Mouse (Mus musculus) adrenal gland, adult 2 months (tissue): Measurements from ENCODE around the gene Gm20425. TPM values are rescaled to one million over a fixed set of nuclear protein-coding genes. Genes with fewer than 3 reads are reported as not detected.
"Not testable (repeated sequence)": the region's sequence is repeated elsewhere in the genome, so short reads cannot be mapped to it uniquely, and the experiment has no call there.

Experiments used
- DNase-seq: peaks from one replicate; pipeline ENCODE4 v3.0.0; 2021
- polyA plus RNA-seq: library from polyadenylated mRNA; depleted of rRNA; stranded (reverse); fragments of >200 nt; gene quantifications from 2 replicates; pipeline ENCODE4 v1.2.3, GENCODE M21; 2012
- total RNA-seq, 2 experiments: library from RNA; stranded (reverse); gene quantifications; 2 replicates each; pipeline ENCODE4 v1.2.3; 2021

The Gm20425 gene
- total and polyA plus RNA-seq, 3 experiments: 13.3 to 20.2 TPM; not detected in 1

GRCm38 (mm10) chr9:103224721-103225120 lies 5.4 kb downstream of the Gm20425 start:
- no peak for DNase-seq

- DNase-seq: no peak
Observed at GRCm38 (mm10) chr9:103214281-103214680, 15.8 kb downstream of the Gm20425 start.

GRCm38 (mm10) chr9:103213631-103214030 lies 16.5 kb downstream of the Gm20425 start:
- no peak for DNase-seq

GRCm38 (mm10) chr9:103212654-103213420 lies 17.3 kb downstream of the Gm20425 start:
- no peak for DNase-seq

GRCm38 (mm10) chr9:103208802-103209423 lies 21.2 kb downstream of the Gm20425 start:
- no peak for DNase-seq

GRCm38 (mm10) chr9:103207846-103208245 lies 22.3 kb downstream of the Gm20425 start:
- DNase-seq: peak; percentile 80

- no peak for DNase-seq
Observed at GRCm38 (mm10) chr9:103205786-103206185, 24.3 kb downstream of the Gm20425 start.

GRCm38 (mm10) chr9:103201561-103202260 lies 28.4 kb downstream of the Gm20425 start, which contains the start of gene Srprb:
Gene Srprb, minus strand, starts transcription at chr9:103202137.
- DNase-seq: peak; percentile 96

- peak; percentile 52 for DNase-seq
Observed at GRCm38 (mm10) chr9:103188416-103188815, 41.7 kb downstream of the Gm20425 start.

GRCm38 (mm10) chr9:103186747-103187146 lies 43.4 kb downstream of the Gm20425 start:
- DNase-seq: no peak

GRCm38 (mm10) chr9:103185946-103186345 lies 44.2 kb downstream of the Gm20425 start:
- no peak for DNase-seq

GRCm38 (mm10) chr9:103184855-103185254 lies 45.3 kb downstream of the Gm20425 start:
- DNase-seq: no peak

GRCm38 (mm10) chr9:103181886-103182285 lies 48.2 kb downstream of the Gm20425 start:
- no peak for DNase-seq

GRCm38 (mm10) chr9:103180807-103181565 lies 49.1 kb downstream of the Gm20425 start:
- peak; percentile 85 for DNase-seq

- peak; percentile 40 for DNase-seq
Observed at GRCm38 (mm10) chr9:103180303-103180702, 49.8 kb downstream of the Gm20425 start.

GRCm38 (mm10) chr9:103175692-103176091 lies 54.4 kb downstream of the Gm20425 start:
- no peak for DNase-seq

- DNase-seq: peak; percentile 61
Observed at GRCm38 (mm10) chr9:103174771-103175519, 55.2 kb downstream of the Gm20425 start.

GRCm38 (mm10) chr9:103168771-103169170 lies 61.3 kb downstream of the Gm20425 start:
- DNase-seq: no peak

- DNase-seq: no peak
Observed at GRCm38 (mm10) chr9:103168046-103168445, 62.1 kb downstream of the Gm20425 start.

GRCm38 (mm10) chr9:103163806-103164205 lies 66.3 kb downstream of the Gm20425 start:
- DNase-seq: no peak

- DNase-seq: not testable (repeated sequence)
Observed at GRCm38 (mm10) chr9:103155158-103155557, 74.9 kb downstream of the Gm20425 start.
